Mouse (Mus musculus) limb, embryonic 14.5 days (tissue): ENCODE results near the gene Mtcp1. TPM values are rescaled to one million over a fixed set of nuclear protein-coding genes. Genes with fewer than 3 reads are reported as not detected.
A peak's percentile ranks its signal among the peaks of the same experiment; 100 is the strongest.

ENCODE experiments used
- ATAC-seq: fragments of 200-750 bp; cut with Nextera tagmentation; 2 replicates; pipeline ENCODE4 v1.8.0; 2017; ENCODE audit warnings: low read depth, moderate number of reproducible peaks, moderate TSS enrichment; ENCODE audit not compliant: low FRiP score
- DNase-seq: peaks from one replicate; pipeline ENCODE4 v3.0.0-alpha.2; 2015; ENCODE audit warnings: low spot score
- H3K27ac ChIP-seq: fragments of 300-500 bp; sonication (generic); replicated peaks from 2 replicates; pipeline ENCODE4 v1.5.1; 2014; ENCODE audit warnings: low read depth, mild to moderate bottlenecking, low read length, moderate library complexity, mixed read lengths
- H3K27me3 ChIP-seq: fragments of 300-500 bp; sonication (generic); 2 replicates; pipeline ENCODE4 v1.6.1; 2014; ENCODE audit warnings: low read length, mixed read lengths; ENCODE audit not compliant: control insufficient read depth, insufficient read depth
- H3K36me3 ChIP-seq: fragments of 300-500 bp; sonication (generic); 2 replicates; pipeline ENCODE4 v1.6.1; 2014; ENCODE audit warnings: mild to moderate bottlenecking, low read length, moderate library complexity, mixed read lengths; ENCODE audit not compliant: control insufficient read depth, insufficient read depth
- H3K4me1 ChIP-seq: fragments of 300-500 bp; sonication (generic); 2 replicates; pipeline ENCODE4 v1.6.1; 2014; ENCODE audit warnings: antibody characterized with exemption, low read length, mixed read lengths; ENCODE audit not compliant: control insufficient read depth, insufficient read depth
- H3K4me2 ChIP-seq: fragments of 300-500 bp; sonication (generic); replicated peaks from 2 replicates; pipeline ENCODE4 v1.6.1; 2014; ENCODE audit warnings: low read depth, mild to moderate bottlenecking, low read length, moderate library complexity; ENCODE audit not compliant: severe bottlenecking
- H3K4me3 ChIP-seq: fragments of 300-500 bp; sonication (generic); replicated peaks from 2 replicates; pipeline ENCODE4 v1.5.1; 2014; ENCODE audit warnings: low read length
- H3K9ac ChIP-seq: fragments of 300-500 bp; sonication (generic); 2 replicates; pipeline ENCODE4 v1.6.1; 2014; ENCODE audit warnings: mild to moderate bottlenecking, low read depth, low read length, moderate library complexity; ENCODE audit not compliant: severe bottlenecking
- H3K9me3 ChIP-seq: fragments of 300-500 bp; sonication (generic); 2 replicates; pipeline ENCODE4 v1.6.1; 2016; ENCODE audit warnings: low read length; ENCODE audit not compliant: control insufficient read depth
- POLR2A ChIP-seq: fragments of 200-500 bp; IDR thresholded peaks from 2 replicates; pipeline ENCODE4 v1.8.0; 2012; ENCODE audit warnings: inconsistent platforms, mild to moderate bottlenecking, moderate library complexity, borderline replicate concordance; ENCODE audit not compliant: insufficient read depth, insufficient read length; ENCODE audit errors: extremely low read depth
- WGBS: fragments of 180-500 bp; shearing (Covaris S2); extraction: QIAGEN DNeasy Blood & Tissue Kit; methylation state at CpG from one replicate; pipeline ENCODE4 v1.1.7; 2014; 5-methylcytosine and 5-hydroxymethylcytosine counted together
- polyA plus RNA-seq, 2 experiments: library from polyadenylated mRNA; depleted of rRNA in 1 of 2; stranded (reverse) in 1 of 2; unstranded in 1 of 2; fragments of >200 nt; fragmentation: Nextera tagmentation in 1 of 2; extraction: Ambion mirVana in 1 of 2; gene quantifications; 2 replicates each; pipeline versions ENCODE4 v1.2.1 to v1.2.3; 2012 to 2014

Mtcp1 gene
- polyA plus RNA-seq, 2 experiments, result 9.6 to 14.2 TPM

- Histone ChIP-seq H3K27me3 (no peaks in the 10 kb centered on the region), H3K4me3 (no peak overlapping the region), H3K9me3 (no peaks in the 10 kb centered on the region), H3K27ac (no peak overlapping the region), H3K4me2 (no peak overlapping the region), H3K9ac (no peak overlapping the region), H3K4me1 (no peaks in the 10 kb centered on the region), H3K36me3 (no peaks in the 10 kb centered on the region)
- TF ChIP-seq POLR2A, result no peak
- ATAC-seq (no peak), DNase-seq (peak; percentile 46)
- WGBS, result 73% methylated on average over 2 of the region's 2 CpGs
Observed at GRCm38 (mm10) chrX:75372666-75373425, 43.5 kb downstream of the Mtcp1 start.

- Histone ChIP-seq H3K27me3 (no peaks in the 10 kb centered on the region), H3K9ac (no peak overlapping the region), H3K4me3 (no peak overlapping the region), H3K27ac (no peak overlapping the region), H3K36me3 (no peaks in the 10 kb centered on the region), H3K4me2 (no peak overlapping the region), H3K4me1 (no peaks in the 10 kb centered on the region), H3K9me3 (no peaks in the 10 kb centered on the region)
- DNase-seq, result no peak
- no peak for TF ChIP-seq POLR2A
- no peak for ATAC-seq
Observed at GRCm38 (mm10) chrX:75370197-75370596, 46.2 kb downstream of the Mtcp1 start.

Other genes with a start within 250 kb of the Mtcp1 start
- gene Fundc2, start 34.2 kb downstream of the Mtcp1 start, polyA plus RNA-seq (2012; rRNA removed), result 24.8 and 29.2 TPM in 2 replicates
- 83.8 and 84.1 TPM in 2 replicates for gene Fundc2, start 34.2 kb downstream of the Mtcp1 start, polyA plus RNA-seq (2014; fragmentation: Nextera tagmentation; extraction: Ambion mirVana)
- gene F8, start 34.0 kb downstream of the Mtcp1 start, polyA plus RNA-seq (2012; rRNA removed), result 0.58 and 1.1 TPM in 2 replicates
- 1.5 and 2.2 TPM in 2 replicates for gene F8, start 34.0 kb downstream of the Mtcp1 start, polyA plus RNA-seq (2014; fragmentation: Nextera tagmentation; extraction: Ambion mirVana)
- gene Cmc4, start within 50 bp of the Mtcp1 start, polyA plus RNA-seq (2012; rRNA removed), result 19.2 and 22.9 TPM in 2 replicates
- gene Cmc4, start within 50 bp of the Mtcp1 start, polyA plus RNA-seq (2014; fragmentation: Nextera tagmentation; extraction: Ambion mirVana), result 23.8 TPM in 2 replicates
- gene Brcc3, start within 50 bp of the Mtcp1 start, polyA plus RNA-seq (2012; rRNA removed), result 19.5 and 25.3 TPM in 2 replicates
- gene Brcc3, start within 50 bp of the Mtcp1 start, polyA plus RNA-seq (2014; fragmentation: Nextera tagmentation; extraction: Ambion mirVana), result 50.7 and 55.8 TPM in 2 replicates
- 30.1 and 37.2 TPM in 2 replicates for gene Vbp1, start 97.7 kb upstream of the Mtcp1 start, polyA plus RNA-seq (2012; rRNA removed)
- gene Vbp1, start 97.7 kb upstream of the Mtcp1 start, polyA plus RNA-seq (2014; fragmentation: Nextera tagmentation; extraction: Ambion mirVana), result 126 and 128 TPM in 2 replicates
- gene Rab39b, start 161.6 kb upstream of the Mtcp1 start, polyA plus RNA-seq (2012; rRNA removed), result 1.6 and 1.8 TPM in 2 replicates
- 1.5 and 1.8 TPM in 2 replicates for gene Rab39b, start 161.6 kb upstream of the Mtcp1 start, polyA plus RNA-seq (2014; fragmentation: Nextera tagmentation; extraction: Ambion mirVana)